Mouse (Mus musculus) liver, embryonic 14.5 days (tissue): ENCODE data around the gene Akap14. TPM values are rescaled to one million over a fixed set of nuclear protein-coding genes. Genes with fewer than 3 reads are reported as not detected.
A peak's percentile ranks its signal among the peaks of the same experiment; 100 is the strongest.
"Not testable (repeated sequence)": the region's sequence is repeated elsewhere in the genome, so short reads cannot be mapped to it uniquely, and the experiment has no call there.

Source experiments
- ATAC-seq: fragments of 200-750 bp; cut with Nextera tagmentation; 2 replicates; pipeline ENCODE4 v1.8.0; 2017; ENCODE audit warnings: moderate number of reproducible peaks, mild to moderate bottlenecking, moderate library complexity; ENCODE audit not compliant: insufficient read depth
- DNase-seq, 3 experiments: peaks; one replicate each; pipeline ENCODE4 v3.0.0-alpha.2; 2012 to 2013; ENCODE audit warnings: low read depth in 3 of 3, low spot score in 3 of 3
- H3K27ac ChIP-seq: fragments of 300-500 bp; sonication (generic); 2 replicates; pipeline ENCODE4 v1.5.1; 2014; ENCODE audit warnings: moderate library complexity, mild to moderate bottlenecking, control low read depth, inconsistent platforms
- H3K27me3 ChIP-seq: fragments of 300-500 bp; sonication (generic); 2 replicates; pipeline ENCODE4 v1.6.1; 2014; ENCODE audit warnings: mild to moderate bottlenecking, low read length, moderate library complexity; ENCODE audit not compliant: control insufficient read depth, insufficient read depth
- H3K36me3 ChIP-seq: fragments of 300-500 bp; sonication (generic); replicated peaks from 2 replicates; pipeline ENCODE4 v1.6.1; 2014; ENCODE audit warnings: low read depth; ENCODE audit not compliant: control insufficient read depth, insufficient read depth
- H3K4me1 ChIP-seq, 2 experiments: fragments of 200-500 bp in 1 of 2; fragments of 300-500 bp in 1 of 2; sonication (generic) in 1 of 2; replicated peaks; 2 replicates each; pipeline ENCODE4 v1.6.1; 2012 to 2014; ENCODE audit warnings: antibody characterized with exemption in 1 of 2, inconsistent platforms in 1 of 2, low read length in 1 of 2; ENCODE audit not compliant: control insufficient read depth in 2 of 2, insufficient read depth in 2 of 2
- H3K4me2 ChIP-seq: fragments of 300-500 bp; sonication (generic); 2 replicates; pipeline ENCODE4 v1.6.1; 2014; ENCODE audit warnings: low read depth, mild to moderate bottlenecking, control low read depth, moderate library complexity
- H3K4me3 ChIP-seq, 2 experiments: fragments of 200-500 bp in 1 of 2; fragments of 300-500 bp in 1 of 2; sonication (generic) in 1 of 2; 2 replicates each; pipeline ENCODE4 v1.5.1; 2012 to 2014; ENCODE audit warnings: low read depth in 2 of 2, low read length in 2 of 2, mild to moderate bottlenecking in 2 of 2, control low read depth in 1 of 2, inconsistent platforms in 1 of 2, moderate library complexity in 1 of 2; ENCODE audit not compliant: insufficient read depth in 1 of 2
- H3K9ac ChIP-seq: fragments of 300-500 bp; sonication (generic); replicated peaks from 2 replicates; pipeline ENCODE4 v1.6.1; 2014; ENCODE audit warnings: mild to moderate bottlenecking, control low read depth, moderate library complexity
- H3K9me3 ChIP-seq: fragments of 300-500 bp; sonication (generic); 2 replicates; pipeline ENCODE4 v1.6.1; 2016; ENCODE audit warnings: low read length, mixed read lengths; ENCODE audit not compliant: control insufficient read depth
- CTCF ChIP-seq: IDR thresholded peaks from 2 replicates; pipeline ENCODE4 v1.5.1; 2016; ENCODE audit warnings: antibody characterized with exemption, low read depth, control low read depth
- EP300 ChIP-seq: IDR thresholded peaks from 2 replicates; pipeline ENCODE4 v1.6.1; 2016; ENCODE audit warnings: antibody characterized with exemption, low read depth
- WGBS: fragments of 180-500 bp; shearing (Covaris S2); extraction: QIAGEN DNeasy Blood & Tissue Kit; methylation state at CpG from one replicate; pipeline ENCODE4 v1.1.7; 2014; ENCODE audit not compliant: insufficient replicate concordance; 5-methylcytosine and 5-hydroxymethylcytosine counted together
- polyA plus RNA-seq, 2 experiments: library from polyadenylated mRNA; depleted of rRNA in 1 of 2; stranded (reverse) in 1 of 2; unstranded in 1 of 2; fragments of >200 nt; fragmentation: Nextera tagmentation in 1 of 2; extraction: Ambion mirVana in 1 of 2; gene quantifications; 2 replicates each; pipeline versions ENCODE4 v1.2.1 to v1.2.3; 2012 to 2014

Akap14 gene
- polyA plus RNA-seq, 2 experiments: 0.13 TPM; not detected in 1

DNA sequence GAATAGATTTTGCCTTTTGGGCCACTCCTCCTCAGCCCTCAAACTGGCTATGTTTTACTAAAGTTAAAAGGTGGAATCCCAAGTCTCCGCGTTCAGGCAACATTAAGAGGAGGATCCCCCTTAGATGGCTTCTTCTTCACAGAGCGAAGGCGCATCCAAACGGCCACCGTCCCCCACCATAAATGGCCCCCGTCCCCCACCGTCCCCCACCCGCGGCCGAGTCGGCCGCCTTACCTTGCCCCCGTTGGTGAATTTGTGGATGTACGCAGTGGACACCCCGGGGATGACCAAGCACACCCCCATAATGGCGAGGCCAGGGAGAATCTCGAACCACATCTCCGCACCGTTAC lies 22.1 kb upstream of the Akap14 start:
- Histone ChIP-seq H3K36me3 (no peaks in the 10 kb centered on the region), H3K9me3 (no peaks in the 10 kb centered on the region), H3K27me3 (no peaks in the 10 kb centered on the region), H3K27ac (no peak overlapping the region), H3K9ac (peak overlapping the region; percentile 53), H3K4me2 (peak overlapping the region; percentile 75), H3K4me3 (peak overlapping the region; percentile 72 to 87), H3K4me1 (peaks cover 0 to 5% of the 10 kb centered on the region in 2 experiments; a peak in 1 of 4 replicates)
- ATAC-seq (peak; percentile 44; the same call in 1 of the 2 replicates), DNase-seq (no peak)
- TF ChIP-seq CTCF (no peak), EP300 (no peak)
- WGBS: 17% methylated on average over 20 of the region's 20 CpGs

GRCm38 (mm10) chrX:37184401-37184800 lies 15.8 kb upstream of the Akap14 start:
- H3K27me3 ChIP-seq, H3K4me2 ChIP-seq, H3K36me3 ChIP-seq, H3K9ac ChIP-seq, ATAC-seq, DNase-seq, H3K9me3 ChIP-seq, H3K4me1 ChIP-seq, H3K27ac ChIP-seq, H3K4me3 ChIP-seq: not testable (repeated sequence)
- WGBS: 39% methylated on average over 8 of the region's 8 CpGs

DNA sequence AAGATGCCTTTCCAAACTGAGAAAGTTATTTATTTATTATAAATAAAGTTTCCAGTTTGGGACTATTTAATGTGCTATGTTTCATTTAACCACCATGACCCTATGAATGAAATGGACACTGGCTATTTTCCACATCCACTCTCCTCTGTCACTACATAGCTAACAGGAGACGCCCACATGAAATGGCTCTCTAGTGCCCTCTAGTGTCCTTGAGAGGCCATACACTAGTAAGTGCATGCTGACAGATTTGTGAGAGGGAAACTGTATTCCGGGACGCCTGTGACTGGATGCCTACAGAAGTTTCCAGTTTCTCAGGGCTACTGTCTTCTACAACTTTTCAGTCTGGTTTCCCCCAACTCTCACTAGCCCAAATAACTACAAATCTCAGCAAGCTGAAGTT lies 1.6 kb downstream of the Akap14 start:
- 17% methylated on average over 3 of the region's 3 CpGs for WGBS
- Histone ChIP-seq H3K27ac (no peak overlapping the region), H3K4me2 (no peak overlapping the region), H3K4me1 (no peaks in the 10 kb centered on the region), H3K4me3 (no peak overlapping the region), H3K9ac (no peak overlapping the region), H3K9me3 (no peaks in the 10 kb centered on the region), H3K27me3 (no peaks in the 10 kb centered on the region), H3K36me3 (no peaks in the 10 kb centered on the region)
- DNase-seq (peak; percentile 15 to 33 (median 25)), ATAC-seq (no peak)
- peak; percentile 77 for TF ChIP-seq CTCF
- TF ChIP-seq EP300: no peak

- H3K9me3 ChIP-seq: no peaks in the 10 kb centered on the region
- no peak overlapping the region for H3K9ac ChIP-seq
- H3K36me3 ChIP-seq: no peaks in the 10 kb centered on the region
- H3K4me1 ChIP-seq: no peaks in the 10 kb centered on the region
- no peak for ATAC-seq
- no peaks in the 10 kb centered on the region for H3K27me3 ChIP-seq
- no peak overlapping the region for H3K4me2 ChIP-seq
- no peak overlapping the region for H3K4me3 ChIP-seq
- 77% methylated on average over 18 of the region's 18 CpGs for WGBS
- H3K27ac ChIP-seq: no peak overlapping the region
- TF ChIP-seq CTCF: no peak
- no peak for TF ChIP-seq EP300
- DNase-seq: no peak
Observed at GRCm38 (mm10) chrX:37163115-37163514, 5.5 kb downstream of the Akap14 start.

DNA sequence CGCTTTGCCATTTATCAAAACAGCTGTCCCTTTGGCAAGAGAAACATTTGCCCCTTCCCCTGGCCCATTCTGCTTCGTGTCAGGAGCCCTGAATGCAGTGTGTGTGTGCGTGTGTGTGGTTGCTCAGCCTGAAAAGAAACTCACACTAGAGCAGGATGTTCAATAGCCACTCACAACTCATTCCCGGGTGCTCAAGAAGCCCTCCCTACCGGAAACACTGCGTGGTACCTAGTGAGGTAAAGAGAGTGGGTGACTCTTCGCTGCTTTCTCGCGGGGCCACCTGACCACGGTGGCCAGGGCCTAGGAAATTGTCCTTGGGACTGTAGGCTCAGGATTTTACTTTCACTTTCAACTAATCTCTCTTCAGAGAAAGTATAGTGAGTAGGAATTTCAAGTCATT lies 7.5 kb downstream of the Akap14 start:
- Histone ChIP-seq H3K9me3 (no peaks in the 10 kb centered on the region), H3K36me3 (no peaks in the 10 kb centered on the region), H3K9ac (no peak overlapping the region), H3K4me3 (no peak overlapping the region), H3K4me2 (no peak overlapping the region), H3K27me3 (no peaks in the 10 kb centered on the region), H3K4me1 (no peaks in the 10 kb centered on the region), H3K27ac (no peak overlapping the region)
- DNase-seq (no peak), ATAC-seq (no peak)
- 68% methylated on average over 10 of the region's 10 CpGs for WGBS
- no peak for TF ChIP-seq CTCF
- TF ChIP-seq EP300: no peak
